Mouse (Mus musculus): ENCODE data around the gene Acly.

GRCm38 (mm10) chr11:100513716-100514115 is 14.1 kb downstream of the Acly start:
- no peak for TF ChIP-seq CTCF (conservative IDR thresholded peaks at IDR 0.05; ENCODE audit: low read length)
- no peak for TF ChIP-seq NANOG (IDR thresholded peaks at IDR 0.05; ENCODE audit: borderline replicate concordance, low read length)
- no peak for TF ChIP-seq POU5F1 (IDR thresholded peaks at IDR 0.05; ENCODE audit: borderline replicate concordance, low read length)
